Mouse (Mus musculus) brain, embryonic 14.5 days (tissue): ENCODE measurements around the gene Uba52.

Experiments
- CTCF ChIP-seq: fragments of 200-500 bp; IDR thresholded peaks from 2 replicates; pipeline ENCODE4 v1.5.1; 2012; ENCODE audit warnings: inconsistent platforms, mild to moderate bottlenecking, moderate library complexity, borderline replicate concordance; ENCODE audit not compliant: insufficient read depth, insufficient read length; ENCODE audit errors: extremely low read depth
- POLR2A ChIP-seq: fragments of 200-500 bp; IDR thresholded peaks from 2 replicates; pipeline ENCODE4 v1.6.1; 2012; ENCODE audit warnings: mild to moderate bottlenecking, inconsistent platforms, borderline replicate concordance; ENCODE audit not compliant: poor library complexity, insufficient read depth, insufficient read length, severe bottlenecking; ENCODE audit errors: extremely low read depth

- TF ChIP-seq POLR2A (no peak), CTCF (no peak)
These were observed 28.7 kb downstream of the Uba52 start for GRCm38 (mm10) chr8:70481908-70482307.
